Mouse (Mus musculus) kidney, postnatal 36 days (tissue): ENCODE measurements at regions not wholly inside any gene's neighbourhood (a gene's known extent, or its start where the extent isn't known, plus 50 kb on each side); places are given as distances from the start of the nearest gene placed in this dataset.
A peak's percentile ranks its signal among the peaks of the same experiment; 100 is the strongest.
"Not testable (repeated sequence)": the region's sequence is repeated elsewhere in the genome, so short reads cannot be mapped to it uniquely, and the experiment has no call there.

Source experiments
- DNase-seq, 2 experiments: peaks; one replicate each; pipeline ENCODE4 v3.0.0; 2021 to 2022; ENCODE audit warnings: mixed read lengths in 2 of 2

- no peak for DNase-seq
Observed at GRCm38 (mm10) chr10:99320797-99321196, 57.8 kb downstream of the Dusp6 start.

DNA sequence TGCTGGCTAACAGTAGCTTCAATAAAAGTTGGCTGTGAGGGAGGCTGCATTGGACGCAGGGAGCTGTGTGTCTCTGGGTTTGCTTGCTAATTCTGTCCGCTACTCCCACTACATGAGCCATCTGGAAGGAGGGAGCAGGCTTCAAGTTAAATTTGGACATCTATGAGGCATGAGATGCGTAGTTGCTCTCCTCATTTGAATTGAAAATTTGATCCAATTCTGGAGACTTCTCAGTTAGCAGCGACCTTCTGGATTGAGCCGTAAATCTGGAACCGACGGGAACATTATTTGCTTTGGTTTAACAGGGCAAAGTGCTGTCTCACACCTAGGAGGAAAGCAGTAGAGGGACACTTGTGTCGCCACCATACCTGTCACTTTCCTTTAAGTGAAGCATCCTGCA, 60.3 kb downstream of the Dusp6 start:
- DNase-seq: no peak

DNA sequence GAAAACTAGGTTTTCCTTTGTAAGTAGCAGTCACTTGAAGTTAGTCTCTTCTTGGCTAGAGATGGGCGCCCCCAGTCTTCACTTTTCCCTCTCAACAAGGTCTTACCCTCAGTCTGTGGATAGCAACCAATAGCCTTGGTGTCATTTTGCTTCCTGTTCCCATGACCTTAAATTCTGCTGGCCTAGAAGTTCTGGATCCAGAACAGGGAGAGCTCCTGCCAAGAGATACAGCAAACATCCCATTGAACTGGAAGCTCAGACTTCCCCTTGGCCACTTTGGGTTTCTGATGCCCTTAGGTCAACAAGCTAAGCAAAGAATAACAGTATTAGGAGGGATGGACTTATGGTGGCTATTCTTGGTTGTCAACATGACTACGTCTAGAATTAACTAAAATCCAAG, 64.5 kb downstream of the Dusp6 start:
- DNase-seq: peak; percentile 26 to 51

DNA sequence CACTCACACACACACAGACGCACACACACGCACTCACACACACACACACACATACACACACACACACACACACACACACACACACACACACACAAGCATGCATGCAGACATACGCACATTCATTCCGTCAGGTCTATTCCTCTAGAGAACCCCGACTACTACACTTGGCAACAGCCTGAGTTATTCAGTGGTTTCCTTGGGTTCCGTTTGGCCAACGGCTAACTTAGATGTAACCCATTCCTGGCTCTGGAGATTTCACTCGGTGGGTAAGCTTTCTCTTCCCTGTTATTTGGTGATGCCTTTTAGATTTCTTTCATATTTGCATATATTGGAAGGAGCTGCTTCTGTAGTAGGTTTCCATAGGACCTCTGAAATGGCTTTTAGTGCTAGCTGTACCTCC, 65.5 kb downstream of the Dusp6 start:
- DNase-seq: no peak

DNA sequence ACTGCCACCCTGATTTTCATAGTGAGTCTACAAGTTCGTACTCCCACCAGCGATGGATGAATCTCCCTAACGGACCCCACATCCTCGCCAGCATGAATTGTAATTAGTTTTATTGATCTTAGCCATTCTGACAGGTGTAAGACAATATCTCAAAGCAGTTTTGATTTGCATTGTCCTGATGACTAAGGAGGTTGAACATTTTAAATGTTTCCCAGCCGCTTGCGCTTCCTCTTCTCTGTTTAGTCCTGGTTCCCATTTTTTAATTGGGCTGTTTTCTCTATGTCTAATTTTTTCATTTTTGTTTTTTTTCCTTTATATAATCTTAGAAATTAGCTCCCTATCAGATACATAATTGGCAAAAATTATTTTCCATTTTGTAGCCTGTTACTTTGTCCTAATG, 66.4 kb downstream of the Dusp6 start:
- DNase-seq: no peak

DNA sequence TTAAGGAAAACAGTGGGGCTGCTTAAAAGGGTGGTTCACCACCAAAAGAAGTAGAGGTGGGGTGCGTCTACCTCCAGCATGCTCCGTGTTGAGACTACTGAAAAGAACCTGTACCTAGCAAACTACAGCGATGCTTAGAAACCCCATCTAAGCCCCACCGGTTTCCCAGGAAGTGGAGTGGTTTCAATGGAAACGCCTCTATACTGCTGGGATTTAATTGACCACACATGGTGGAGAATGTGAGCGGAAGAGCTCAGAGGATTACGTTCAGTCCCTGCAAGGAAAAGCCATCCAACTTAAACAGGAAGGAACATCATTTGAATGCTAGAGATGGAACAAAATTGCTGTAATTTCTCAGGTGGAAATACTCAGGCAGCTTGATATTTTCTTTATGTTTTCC, 67.5 kb downstream of the Dusp6 start:
- no peak for DNase-seq

GRCm38 (mm10) chr10:99331876-99332275, 68.8 kb downstream of the Dusp6 start:
- DNase-seq: peak in 1 of 2 experiments; percentile 18

DNA sequence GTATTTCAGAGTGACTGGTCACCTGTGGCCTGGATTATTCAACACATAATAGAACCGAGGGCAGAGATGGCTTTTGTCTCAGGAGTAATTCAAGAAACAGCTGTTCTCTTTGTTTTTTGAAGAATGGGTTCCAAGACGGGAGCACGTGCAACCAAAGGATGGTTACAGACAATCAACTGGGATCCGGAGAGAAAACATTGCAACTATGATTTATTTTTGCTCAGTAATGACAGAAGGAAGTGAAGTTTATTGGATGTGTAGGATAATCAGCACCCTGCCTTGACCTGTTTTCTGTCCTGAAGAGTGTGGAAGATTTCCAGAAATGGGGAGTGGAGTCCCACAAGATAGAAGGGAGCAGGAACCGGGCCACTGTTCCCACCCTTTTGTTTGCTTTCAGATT, 70.8 kb downstream of the Dusp6 start:
- no peak for DNase-seq

DNA sequence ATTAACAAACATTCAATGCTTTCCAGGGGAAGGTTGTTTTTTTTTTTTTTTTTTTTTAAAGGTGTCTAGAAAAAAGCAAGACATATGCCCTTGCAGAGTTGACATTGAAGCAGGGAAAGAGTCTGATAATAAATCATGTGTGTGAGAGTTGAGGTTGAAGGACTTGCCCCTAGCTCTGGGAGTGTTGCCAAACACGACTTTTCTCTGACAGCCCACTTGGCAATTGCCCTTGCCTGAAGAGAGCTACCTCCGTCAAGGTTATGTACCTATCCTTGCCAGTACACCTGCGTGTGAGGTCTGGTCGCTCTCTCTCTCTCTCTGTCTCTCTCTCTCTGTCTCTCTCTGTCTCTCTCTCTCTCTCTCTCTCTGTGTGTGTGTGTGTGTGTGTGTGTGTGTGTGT, 73.1 kb downstream of the Dusp6 start:
- peak; percentile 28 to 47 for DNase-seq

DNA sequence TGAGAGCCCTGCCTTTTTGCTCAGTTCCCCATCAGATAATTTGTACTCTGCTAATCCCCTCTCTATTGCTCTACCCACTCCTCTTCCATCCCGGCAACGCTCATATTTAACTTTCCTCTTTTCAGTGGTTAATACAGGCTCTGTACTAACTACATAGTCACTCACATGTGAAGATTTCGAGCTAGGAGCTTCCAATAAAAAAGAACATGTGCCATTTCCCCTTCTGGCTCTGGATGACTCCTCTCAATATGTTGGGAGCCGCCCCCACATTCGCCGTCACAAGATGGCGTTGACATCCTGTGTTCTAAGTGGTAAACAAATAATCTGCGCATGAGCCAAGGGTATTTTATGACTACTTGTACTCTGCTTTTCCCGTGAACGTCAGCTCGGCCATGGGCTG, 75.8 kb downstream of the Dusp6 start:
- DNase-seq: not testable (repeated sequence)

DNA sequence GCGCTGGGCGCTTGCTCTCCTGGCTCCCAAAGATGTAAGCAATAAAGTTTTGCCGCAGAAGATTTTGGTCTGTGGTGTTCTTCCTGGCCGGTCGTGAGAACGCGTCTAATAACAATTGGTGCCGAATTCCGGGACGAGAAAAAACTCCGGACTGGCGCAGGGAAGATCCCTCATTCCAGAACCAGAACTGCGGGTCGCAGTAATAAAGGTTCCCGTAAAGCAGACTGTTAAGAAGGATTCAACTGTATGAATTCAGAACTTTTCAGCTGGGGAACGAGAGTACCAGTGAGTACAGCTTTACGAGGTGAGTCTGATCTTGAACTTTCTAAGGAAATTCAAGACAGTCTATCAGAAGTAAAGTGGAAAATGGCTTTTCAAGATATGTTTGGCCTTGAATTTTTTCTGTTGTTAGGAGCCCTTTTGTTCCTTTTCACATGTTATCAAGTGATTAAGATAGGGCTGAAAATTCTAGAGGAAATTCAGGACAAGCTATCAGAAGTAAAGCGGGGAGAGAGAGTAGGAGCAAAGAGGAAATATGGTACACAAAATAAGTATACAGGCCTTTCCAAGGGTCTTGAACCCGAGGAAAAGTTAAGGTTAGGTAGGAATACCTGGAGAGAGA, 76.4 kb downstream of the Dusp6 start:
- DNase-seq: peak; percentile 7 to 12

GRCm38 (mm10) chr10:99340057-99340456, 77.0 kb downstream of the Dusp6 start:
- DNase-seq: not testable (repeated sequence)

DNA sequence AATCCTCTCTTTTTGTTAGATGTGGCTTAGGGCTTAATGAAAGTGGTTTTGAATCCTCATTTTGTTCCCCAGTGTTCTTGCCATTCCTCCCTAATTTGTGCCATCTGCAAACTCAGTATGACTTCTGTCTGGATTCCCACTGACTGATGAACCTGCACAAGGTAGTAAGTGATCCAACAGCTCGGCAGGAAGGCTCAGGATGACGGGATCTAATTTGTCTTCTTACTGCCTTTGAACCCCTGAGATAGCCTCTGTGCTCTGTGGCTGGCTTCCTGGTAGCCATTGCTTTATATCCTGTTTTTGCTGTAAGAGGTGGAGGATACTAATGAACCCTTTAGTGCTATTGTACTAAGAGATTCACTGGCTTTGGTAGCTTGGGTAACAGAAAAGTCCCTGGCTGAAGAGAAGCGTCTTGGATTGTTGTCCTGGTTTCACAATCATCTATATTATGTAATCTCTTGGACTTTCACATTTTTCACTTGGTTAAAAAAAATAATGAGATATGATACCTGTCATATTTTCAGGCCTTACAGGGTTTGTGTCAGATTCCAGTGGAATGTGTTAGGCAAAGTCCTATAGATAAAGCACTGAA, 86.2 kb downstream of the Dusp6 start:
- no peak for DNase-seq

- peak; percentile 36 to 75 for DNase-seq
Observed at GRCm38 (mm10) chr10:99353541-99354292, 90.7 kb downstream of the Dusp6 start.

DNA sequence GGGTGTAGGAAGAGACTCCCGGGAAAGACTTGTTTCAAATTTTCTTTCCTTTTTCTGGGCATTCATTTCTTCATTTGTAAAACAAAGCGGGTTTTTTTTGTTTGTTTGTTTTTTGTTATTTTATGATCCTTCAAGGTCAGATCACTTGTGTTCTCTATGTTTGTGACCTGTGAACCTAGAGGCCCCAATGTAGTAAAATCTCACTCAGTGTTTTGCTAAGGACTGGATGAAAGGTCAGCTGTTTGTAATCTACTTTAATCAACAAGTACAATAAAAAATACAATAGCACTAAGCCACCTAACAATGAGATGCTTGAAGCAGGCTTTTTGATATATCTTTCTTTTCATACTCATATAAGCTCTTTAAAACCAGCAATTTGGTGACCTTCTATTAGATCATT, 91.3 kb downstream of the Dusp6 start:
- DNase-seq: no peak

DNA sequence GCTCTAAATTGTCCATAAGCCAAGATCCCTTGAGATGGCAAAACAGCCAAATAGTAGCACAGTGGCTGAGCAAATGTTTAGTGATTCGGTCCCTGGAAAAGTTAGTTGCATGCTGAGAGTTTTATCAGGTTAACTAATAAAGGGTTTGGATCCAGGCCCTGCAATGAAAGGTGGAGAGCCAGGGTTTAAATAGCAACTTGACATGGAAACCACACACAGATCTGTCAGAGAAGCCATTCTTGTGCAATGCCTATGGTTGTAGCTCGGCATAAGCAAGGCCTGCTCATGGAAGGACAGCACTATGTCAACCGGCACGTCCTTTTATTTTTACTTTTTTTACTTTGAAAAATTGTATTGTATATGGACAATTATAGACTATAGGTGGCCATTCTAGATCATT, 92.3 kb downstream of the Dusp6 start:
- no peak for DNase-seq

GRCm38 (mm10) chr10:99356221-99356620, 93.2 kb downstream of the Dusp6 start:
- DNase-seq: no peak

GRCm38 (mm10) chr10:99356883-99357282, 93.9 kb downstream of the Dusp6 start:
- no peak for DNase-seq

DNA sequence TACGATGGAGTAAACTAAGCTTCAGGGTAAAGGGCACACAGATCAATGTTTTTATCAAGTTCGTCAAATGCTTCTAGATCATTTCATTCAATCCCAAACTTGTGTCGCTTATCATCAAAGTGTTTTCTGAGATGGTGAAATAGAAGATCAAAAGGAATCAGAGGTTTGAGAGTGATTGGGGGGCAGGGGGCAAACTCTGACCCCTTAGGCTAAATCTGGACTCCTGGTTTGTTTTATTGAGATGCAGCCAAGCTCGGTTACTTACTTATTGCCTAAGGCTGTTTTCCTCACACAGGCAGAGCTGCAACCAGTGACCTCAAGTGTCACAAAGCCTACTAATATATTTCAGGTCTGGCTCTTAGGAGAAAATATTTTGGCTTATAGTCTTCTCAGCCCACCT, 94.3 kb downstream of the Dusp6 start:
- no peak for DNase-seq

GRCm38 (mm10) chr10:99358256-99358655, 95.2 kb downstream of the Dusp6 start:
- no peak for DNase-seq

GRCm38 (mm10) chr10:99359439-99359866, 96.4 kb downstream of the Dusp6 start:
- no peak for DNase-seq

GRCm38 (mm10) chr10:99360601-99361000, 97.6 kb downstream of the Dusp6 start:
- not testable (repeated sequence) for DNase-seq

- DNase-seq: no peak
Observed at GRCm38 (mm10) chr10:99366162-99366561, 103.1 kb downstream of the Dusp6 start.

- DNase-seq: no peak
Observed at GRCm38 (mm10) chr10:99367757-99368156, 104.7 kb downstream of the Dusp6 start.
